Mouse (Mus musculus) layer of hippocampus, postnatal 25 days (tissue): ENCODE results near the gene Mip. TPM values are rescaled to one million over a fixed set of nuclear protein-coding genes. Genes with fewer than 3 reads are reported as not detected.
A peak's percentile ranks its signal among the peaks of the same experiment; 100 is the strongest.
"Not testable (repeated sequence)": the region's sequence is repeated elsewhere in the genome, so short reads cannot be mapped to it uniquely, and the experiment has no call there.

ENCODE experiments used
- DNase-seq, 2 experiments: peaks; one replicate each; pipeline ENCODE4 v3.0.0; 2022; ENCODE audit warnings: mixed read lengths in 2 of 2, low spot score in 1 of 2; ENCODE audit errors: extremely low spot score in 1 of 2
- total RNA-seq, 2 experiments: library from RNA; stranded (reverse); gene quantifications; 2 replicates each; pipeline ENCODE4 v1.2.3; 2021

Mip gene
- total RNA-seq: not detected

GRCm38 (mm10) chr10:128225538-128225937 lies at the start of gene Mip:
Gene Mip, plus strand, starts transcription at chr10:128225838.
- no peak for DNase-seq

DNA sequence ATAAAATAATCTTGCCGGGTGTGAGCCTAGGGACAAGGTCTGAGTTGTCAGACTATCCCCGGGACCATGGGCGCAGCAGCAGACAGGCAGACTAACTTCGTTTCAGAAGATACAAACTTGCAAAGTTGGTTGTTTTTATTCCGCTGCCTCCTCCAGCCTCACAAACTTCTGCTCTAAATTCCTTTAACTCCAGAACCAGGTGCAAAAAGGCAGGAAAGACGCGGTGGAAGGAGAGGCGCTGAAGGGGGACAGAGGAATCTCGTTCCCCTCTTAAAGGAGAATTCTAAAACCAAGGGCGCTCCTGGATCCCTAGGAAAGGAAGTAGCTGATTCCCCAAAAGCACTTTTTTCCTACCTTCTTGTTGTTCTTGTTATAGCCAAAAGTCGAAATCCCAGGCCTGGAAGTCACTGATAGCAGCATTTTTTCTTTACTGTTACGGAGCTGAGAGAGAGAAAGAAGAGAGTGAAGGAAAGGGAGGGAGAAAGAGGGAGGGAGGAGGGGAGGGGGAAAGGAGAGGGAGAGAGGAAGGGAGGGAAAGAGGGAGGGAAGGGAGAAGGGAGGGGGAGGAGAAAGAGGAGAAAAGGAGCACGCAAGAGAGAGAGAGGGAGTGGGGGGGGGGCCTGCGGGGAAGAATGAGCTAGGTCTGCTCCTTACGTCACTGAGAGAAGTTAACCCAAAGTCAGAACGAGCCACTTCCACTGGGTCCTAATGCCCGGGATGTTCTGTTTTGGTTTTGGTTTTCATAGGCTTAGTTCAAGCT lies 49.5 kb upstream of the Mip start:
- DNase-seq: peak in 1 of 2 experiments; percentile 41

DNA sequence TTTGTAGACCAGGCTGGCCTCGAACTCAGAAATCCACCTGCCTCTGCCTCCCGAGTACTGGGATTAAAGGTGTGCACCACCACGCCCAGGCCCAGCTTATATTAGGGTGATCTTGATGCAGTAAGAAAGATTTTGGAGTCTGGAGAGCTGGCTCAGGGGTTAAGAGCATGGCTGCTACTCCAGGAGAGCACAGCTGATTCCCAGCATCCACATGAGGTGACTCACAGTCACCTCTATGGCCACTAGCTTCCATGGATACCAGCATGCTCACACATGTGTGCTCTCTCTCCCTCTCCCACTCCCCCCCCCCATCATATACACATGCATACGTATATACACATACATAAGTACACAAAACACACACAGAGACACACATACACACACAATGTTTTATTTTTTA lies 48.3 kb upstream of the Mip start:
- DNase-seq: no peak

GRCm38 (mm10) chr10:128179989-128180388 lies 45.6 kb upstream of the Mip start, which contains the start of gene Rbms2:
Gene Rbms2, minus strand, starts transcription at chr10:128180297.
- no peak for DNase-seq

GRCm38 (mm10) chr10:128184296-128184695 lies 41.3 kb upstream of the Mip start:
- DNase-seq: no peak

DNA sequence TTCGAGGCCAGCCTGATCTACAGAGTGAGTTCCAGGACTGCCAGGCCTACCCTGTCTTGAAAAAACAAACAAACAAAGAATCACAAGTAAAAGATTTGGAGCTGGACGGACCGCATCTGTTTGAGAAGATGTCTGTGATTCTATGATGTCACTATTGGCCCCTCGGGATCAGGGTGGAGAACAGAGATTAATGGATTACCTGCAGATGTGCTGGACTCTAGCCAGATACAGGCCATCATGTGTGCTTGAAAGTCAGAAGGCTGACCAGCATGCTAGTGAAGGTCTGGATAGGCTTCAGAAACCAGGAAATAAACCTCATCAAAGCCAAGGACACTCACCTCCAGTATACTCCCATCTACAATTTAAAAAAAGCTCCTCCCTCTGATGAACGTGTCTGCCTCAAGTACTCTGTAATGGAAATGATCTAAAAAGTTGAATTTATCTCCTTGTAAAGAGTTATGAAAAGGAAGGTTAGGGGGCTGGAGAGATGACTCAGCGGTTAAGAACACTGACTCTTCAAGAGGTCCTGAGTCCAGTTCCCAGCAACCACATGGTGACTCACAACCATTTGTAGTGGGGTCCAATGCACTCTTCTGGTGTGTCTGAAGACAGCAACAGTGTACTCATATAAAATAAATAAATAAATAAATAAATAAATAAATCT lies 40.2 kb upstream of the Mip start:
- DNase-seq: no peak

- peak; percentile 57 to 87 for DNase-seq
Observed at GRCm38 (mm10) chr10:128185959-128186358, 39.7 kb upstream of the Mip start.

- no peak for DNase-seq
Observed at GRCm38 (mm10) chr10:128187181-128187605, 38.4 kb upstream of the Mip start.

- DNase-seq: peak; percentile 44 to 87
Observed at GRCm38 (mm10) chr10:128188242-128188877, 37.3 kb upstream of the Mip start.

- DNase-seq: no peak
Observed at GRCm38 (mm10) chr10:128191472-128191871, 34.2 kb upstream of the Mip start.

DNA sequence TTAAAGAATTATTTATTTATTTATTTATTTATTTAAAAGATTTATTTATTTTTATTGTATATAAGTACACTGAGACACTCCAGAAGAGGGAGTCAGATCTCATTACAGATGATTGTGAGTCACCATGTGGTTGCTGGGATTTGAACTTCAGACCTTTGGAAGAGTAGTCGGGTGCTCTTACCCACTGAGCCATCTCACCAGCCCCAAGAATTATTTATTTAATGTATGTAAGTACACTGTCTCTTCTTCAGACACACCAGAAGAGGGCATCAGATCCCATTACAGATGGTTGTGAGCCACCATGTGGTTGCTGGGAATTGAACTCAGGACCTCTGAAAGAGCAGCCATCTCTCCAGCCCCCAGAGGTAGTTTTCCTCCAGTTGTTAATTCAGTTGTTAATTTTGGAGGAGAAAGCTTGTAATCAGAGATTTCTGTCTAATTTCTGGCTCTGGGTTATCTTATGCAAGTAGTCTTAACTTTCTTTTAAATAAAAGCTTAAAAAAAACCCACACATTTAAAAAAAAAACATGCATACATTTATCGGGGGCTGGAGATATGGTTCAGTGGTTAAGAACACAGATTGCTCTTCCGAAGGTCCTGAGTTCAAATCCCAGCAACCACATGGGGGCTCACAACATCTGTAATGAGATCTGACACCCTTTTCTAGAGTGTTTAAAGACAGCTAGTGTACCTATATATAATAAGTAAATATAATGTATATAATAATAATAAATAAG lies 33.4 kb upstream of the Mip start:
- DNase-seq: not testable (repeated sequence)

- no peak for DNase-seq
Observed at GRCm38 (mm10) chr10:128193113-128193512, 32.5 kb upstream of the Mip start.

- DNase-seq: peak; percentile 92 to 94
Observed at GRCm38 (mm10) chr10:128194024-128194550, 31.6 kb upstream of the Mip start, which contains the start of gene Gls2. Gene Gls2, plus strand, starts transcription at chr10:128194457.

DNA sequence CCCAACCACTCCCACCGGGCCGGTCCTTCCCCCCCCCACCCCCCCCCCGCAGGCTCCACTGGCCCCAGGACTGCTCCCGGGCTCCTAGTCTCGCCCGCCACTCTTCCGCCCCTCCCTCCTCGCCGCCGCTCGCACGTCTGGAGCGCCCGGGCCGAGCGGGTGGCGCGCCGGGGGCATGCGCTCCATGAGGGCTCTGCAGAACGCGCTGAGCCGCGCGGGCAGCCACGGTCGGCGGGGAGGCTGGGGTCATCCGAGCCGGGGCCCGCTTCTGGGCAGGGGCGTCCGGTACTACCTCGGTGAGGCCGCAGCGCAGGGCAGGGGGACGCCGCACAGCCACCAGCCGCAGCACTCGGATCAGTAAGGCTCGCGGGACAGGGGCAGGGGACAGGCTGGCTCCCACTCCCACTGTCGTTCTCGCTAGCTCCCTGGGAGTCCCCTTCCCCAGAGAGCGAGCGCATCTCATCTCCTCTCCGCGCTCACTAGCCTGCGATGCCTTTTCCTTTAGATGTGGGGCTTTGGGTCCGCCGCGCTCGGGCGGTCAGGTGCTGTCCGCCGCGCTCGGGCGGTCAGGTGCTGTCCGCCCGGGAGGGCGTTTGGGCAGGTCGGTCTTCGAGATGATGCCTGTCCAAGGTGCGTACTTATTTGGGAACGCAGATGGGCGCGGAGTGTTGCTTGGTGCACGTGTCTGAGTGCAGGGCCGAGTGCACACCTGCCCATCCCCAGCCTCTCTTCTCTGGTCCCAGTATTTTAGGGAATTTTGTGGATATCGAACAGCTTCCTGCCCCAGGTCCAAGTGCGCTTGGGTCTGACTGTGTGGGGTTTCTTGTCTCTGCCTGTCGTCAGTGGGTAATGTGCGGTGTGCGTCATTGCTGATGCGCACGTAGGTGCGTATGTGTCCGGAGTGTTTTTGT lies 30.8 kb upstream of the Mip start:
- DNase-seq: peak; percentile 22 to 29

- no peak for DNase-seq
Observed at GRCm38 (mm10) chr10:128201856-128202255, 23.8 kb upstream of the Mip start.

DNA sequence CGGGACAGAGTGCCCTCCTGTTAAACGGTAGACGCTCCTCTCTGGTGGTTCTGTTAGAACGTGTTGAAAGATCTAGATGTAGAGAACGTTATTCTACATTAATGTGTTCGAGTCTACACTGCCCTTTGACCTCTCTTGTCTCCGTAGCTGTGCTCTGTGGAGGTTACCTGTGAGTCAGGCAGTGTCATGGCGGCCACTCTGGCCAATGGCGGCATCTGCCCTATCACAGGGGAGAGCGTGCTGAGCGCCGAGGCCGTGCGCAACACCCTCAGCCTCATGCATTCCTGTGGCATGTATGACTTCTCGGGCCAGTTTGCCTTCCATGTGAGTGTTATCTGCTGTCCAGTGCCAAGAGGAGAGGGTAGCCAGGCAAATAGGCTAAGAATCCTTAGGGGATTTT lies 20.7 kb upstream of the Mip start:
- no peak for DNase-seq

DNA sequence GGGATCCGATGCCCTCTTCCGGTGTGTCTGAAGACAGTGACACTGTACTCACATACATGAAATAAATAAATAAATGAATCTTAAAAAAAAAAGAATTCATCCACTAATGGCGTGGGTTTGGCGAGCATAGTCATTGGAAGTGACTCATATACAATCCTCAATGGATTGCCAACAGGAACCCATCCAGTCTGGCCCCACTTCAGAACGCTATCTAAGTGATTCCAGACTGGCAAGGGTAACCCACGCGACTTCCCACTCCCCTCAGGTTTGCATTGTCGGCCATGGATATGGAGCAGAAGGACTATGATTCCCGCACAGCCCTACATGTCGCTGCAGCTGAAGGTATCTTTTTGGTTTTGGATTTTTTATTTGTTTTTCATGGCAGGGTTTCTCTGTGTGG lies 17.3 kb upstream of the Mip start:
- DNase-seq: no peak

GRCm38 (mm10) chr10:128209311-128210009 lies 16.2 kb upstream of the Mip start:
- no peak for DNase-seq

GRCm38 (mm10) chr10:128210131-128210530 lies 15.5 kb upstream of the Mip start:
- no peak for DNase-seq
